Mouse (Mus musculus): Measurements from ENCODE around the gene Olfr1240. TPM values are rescaled to one million over a fixed set of nuclear protein-coding genes. Genes with fewer than 3 reads are reported as not detected.

Olfr1240 gene
- not detected in 2 replicates for polyA plus RNA-seq (2016; fragmentation: Nextera tagmentation; extraction: Ambion mirVana)

DNA sequence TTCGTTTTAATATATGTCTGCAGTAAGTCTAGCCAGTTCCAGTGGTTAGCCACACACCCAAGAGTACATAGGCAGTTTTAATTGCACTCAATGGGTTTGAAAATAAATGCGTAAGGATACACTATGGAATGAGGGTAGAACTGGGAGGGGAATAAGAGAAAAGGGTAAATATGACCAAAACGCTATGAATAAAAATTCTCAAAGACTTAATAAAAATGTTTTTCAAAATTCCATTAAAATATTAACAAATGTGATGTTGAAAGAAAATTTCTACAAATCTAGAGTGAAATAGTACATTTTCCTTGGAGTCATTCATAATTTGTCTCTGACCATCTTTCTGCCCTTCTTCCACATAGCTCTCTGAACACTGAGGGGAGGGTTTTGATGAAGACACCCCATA lies at the start of gene Olfr1240:
Gene Olfr1240 (minus strand): TSS at position 101 of the 400 bp plus-strand sequence.
- ATAC-seq (ENCODE audit: insufficient number of reproducible peaks, insufficient read depth, low FRiP score, low TSS enrichment), result no peak
- H3K27me3 ChIP-seq, result no peaks in the 10 kb centered on the region
- WGBS, result 87% methylated on average over 3 of the region's 3 CpGs

DNA sequence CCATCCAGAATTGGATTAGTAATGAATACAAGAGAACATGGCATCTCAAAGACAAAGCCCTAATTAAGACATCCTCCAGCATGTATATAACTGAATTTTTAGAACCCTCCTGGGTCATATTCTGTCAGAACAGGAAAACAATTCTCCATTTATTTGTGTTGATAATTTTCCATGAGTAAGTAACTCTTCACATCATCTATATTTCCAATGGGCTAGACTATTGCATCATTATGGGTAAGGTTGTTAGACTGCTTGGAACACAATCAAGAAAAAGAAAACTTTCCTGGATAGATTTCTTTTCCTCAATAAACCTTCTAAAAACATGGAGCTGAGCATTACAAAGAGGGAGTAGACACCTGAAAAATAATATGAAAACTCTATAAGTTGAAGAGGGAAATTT lies 44.2 kb upstream of the Olfr1240 start, which contains the start of gene Olfr1241:
Gene Olfr1241 (minus strand): TSS at position 101 of the 400 bp plus-strand sequence.
- no peak for ATAC-seq (ENCODE audit: insufficient number of reproducible peaks, insufficient read depth, low FRiP score, low TSS enrichment)

More for the DNA sequence above, at the start of gene Olfr1240:
- Histone ChIP-seq H3K4me3 (no peak within 1 kb of the TSS), H3K4me1 (no peaks in the 10 kb centered on the region), H3K27ac (no peak within 1 kb of the TSS), H3K4me2 (replicated peaks) (no peak within 1 kb of the TSS), H3K36me3 (no peaks in the 10 kb centered on the region), H3K9ac (no peak within 1 kb of the TSS), H3K9me3 (no peaks in the 10 kb centered on the region)

DNA sequence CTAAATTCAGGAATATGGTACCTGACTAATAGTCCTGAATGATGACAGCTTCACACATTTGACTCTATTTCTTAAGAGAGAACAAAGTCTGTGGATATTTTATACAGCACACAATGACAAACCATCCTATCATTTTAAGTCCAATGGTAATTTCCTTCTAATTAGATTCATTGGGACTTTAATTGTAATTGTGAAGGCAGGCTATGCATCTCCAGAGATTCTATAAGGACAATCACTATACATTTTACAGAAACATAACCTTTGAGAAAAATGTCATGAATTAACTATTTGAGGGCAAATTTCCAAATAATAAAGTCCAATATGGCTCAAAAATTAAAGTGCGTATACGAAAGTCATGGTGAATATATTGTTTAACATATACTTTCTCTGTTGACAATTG lies 22.5 kb downstream of the Olfr1240 start, which contains the start of gene Olfr1239:
Gene Olfr1239 (minus strand): TSS at position 101 of the 400 bp plus-strand sequence.
- Histone ChIP-seq H3K27ac (no peak within 1 kb of the TSS), H3K4me3 (no peak within 1 kb of the TSS), H3K9ac (no peak within 1 kb of the TSS), H3K4me1 (no peaks in the 10 kb centered on the region), H3K27me3 (no peaks in the 10 kb centered on the region), H3K36me3 (no peaks in the 10 kb centered on the region), H3K4me2 (replicated peaks) (no peak within 1 kb of the TSS), H3K9me3 (no peaks in the 10 kb centered on the region)
- ATAC-seq (ENCODE audit: insufficient number of reproducible peaks, insufficient read depth, low FRiP score, low TSS enrichment), result no peak
- 94% methylated on average over 2 of the region's 2 CpGs for WGBS

More for the DNA sequence above, 44.2 kb upstream of the Olfr1240 start, which contains the start of gene Olfr1241:
- no peaks in the 10 kb centered on the region for H3K4me1 ChIP-seq
- H3K36me3 ChIP-seq, result no peaks in the 10 kb centered on the region
- no peaks in the 10 kb centered on the region for H3K9me3 ChIP-seq
- H3K4me3 ChIP-seq, result no peak within 1 kb of the TSS
- H3K27me3 ChIP-seq, result no peaks in the 10 kb centered on the region
- H3K4me2 ChIP-seq (replicated peaks), result no peak within 1 kb of the TSS
- H3K27ac ChIP-seq, result no peak within 1 kb of the TSS
- H3K9ac ChIP-seq, result no peak within 1 kb of the TSS

DNA sequence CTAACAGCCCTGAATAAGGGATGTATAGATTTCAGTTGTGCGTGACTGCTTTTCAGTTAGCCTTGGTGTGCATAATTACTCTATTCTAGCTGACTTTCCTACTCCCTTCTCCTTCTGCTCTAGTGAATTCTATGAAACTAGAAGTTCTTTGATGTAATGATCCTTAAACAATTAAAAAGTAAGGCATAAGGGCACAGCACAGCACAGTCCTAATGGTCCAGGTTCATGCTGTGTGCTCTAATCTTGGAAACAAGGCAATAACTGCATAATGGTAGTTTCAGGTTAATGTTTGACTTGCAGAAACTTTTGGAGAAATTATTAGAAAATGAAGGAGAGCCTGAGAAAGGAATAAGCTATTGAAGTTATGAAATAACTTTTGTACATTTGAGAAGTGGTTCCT lies 28.2 kb downstream of the Olfr1240 start:
- no peak for ATAC-seq (ENCODE audit: insufficient number of reproducible peaks, insufficient read depth, low FRiP score, low TSS enrichment)
- H3K9me3 ChIP-seq, result no peaks in the 10 kb centered on the region
- no peak overlapping the region for H3K27ac ChIP-seq
- no peaks in the 10 kb centered on the region for H3K36me3 ChIP-seq
- no peak overlapping the region for H3K9ac ChIP-seq
- H3K4me2 ChIP-seq (replicated peaks), result no peak overlapping the region
- no peaks in the 10 kb centered on the region for H3K27me3 ChIP-seq
- 86% methylated on average over 1 of the region's 1 CpGs for WGBS
- no peaks in the 10 kb centered on the region for H3K4me1 ChIP-seq
- no peak overlapping the region for H3K4me3 ChIP-seq

DNA sequence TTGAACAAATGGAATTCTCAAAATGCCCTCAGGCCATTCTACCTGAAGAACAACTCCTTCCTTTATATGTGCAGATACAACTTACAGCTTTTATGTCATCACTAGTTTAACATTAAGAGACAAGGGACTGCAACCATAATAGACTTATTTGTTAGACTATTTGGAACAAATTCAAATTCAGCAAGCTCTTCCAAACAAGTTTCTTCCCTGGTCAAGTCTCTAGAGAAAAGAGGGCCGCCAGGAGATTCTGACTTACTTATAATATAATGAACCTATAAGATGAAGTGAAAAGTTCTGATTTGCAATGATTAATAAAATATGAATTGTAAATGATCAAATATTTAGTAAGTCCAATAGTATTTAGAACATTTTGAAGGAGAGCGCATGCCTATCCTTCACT lies 33.2 kb downstream of the Olfr1240 start, which contains the start of gene Olfr1238:
Gene Olfr1238 (minus strand): TSS at position 101 of the 400 bp plus-strand sequence.
- H3K9ac ChIP-seq, result no peak within 1 kb of the TSS
- H3K36me3 ChIP-seq, result no peaks in the 10 kb centered on the region
- H3K4me3 ChIP-seq, result no peak within 1 kb of the TSS
- WGBS, result 84% methylated on average over 2 of the region's 2 CpGs
- H3K27ac ChIP-seq, result no peak within 1 kb of the TSS
- no peaks in the 10 kb centered on the region for H3K9me3 ChIP-seq
- ATAC-seq (ENCODE audit: insufficient number of reproducible peaks, insufficient read depth, low FRiP score, low TSS enrichment), result no peak
- H3K27me3 ChIP-seq, result no peaks in the 10 kb centered on the region
- H3K4me2 ChIP-seq (replicated peaks), result no peak within 1 kb of the TSS
- no peaks in the 10 kb centered on the region for H3K4me1 ChIP-seq

DNA sequence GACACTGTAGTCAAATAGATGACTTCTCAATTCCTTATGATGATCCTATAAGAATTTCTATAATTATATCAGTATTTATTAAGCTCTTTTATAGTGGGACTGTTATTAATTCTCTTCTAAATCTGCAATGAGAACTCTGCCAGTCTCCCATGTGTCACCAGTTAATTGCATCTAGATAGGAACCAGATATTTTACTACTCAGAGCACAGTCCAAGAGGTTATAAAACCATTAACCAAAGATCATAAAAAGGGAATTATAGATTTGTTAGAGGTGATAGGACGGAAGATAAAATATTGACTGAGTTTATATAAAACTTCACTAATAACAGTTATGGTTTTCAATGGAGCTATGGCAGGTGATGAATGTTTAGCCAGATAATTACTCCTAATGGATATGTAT lies 41.9 kb downstream of the Olfr1240 start:
- Histone ChIP-seq H3K4me3 (no peak overlapping the region), H3K9me3 (no peaks in the 10 kb centered on the region), H3K27ac (no peak overlapping the region), H3K4me1 (no peaks in the 10 kb centered on the region), H3K27me3 (no peaks in the 10 kb centered on the region), H3K4me2 (replicated peaks) (no peak overlapping the region), H3K9ac (no peak overlapping the region), H3K36me3 (no peaks in the 10 kb centered on the region)
- 98% methylated on average over 1 of the region's 1 CpGs for WGBS
- no peak for ATAC-seq (ENCODE audit: insufficient number of reproducible peaks, insufficient read depth, low FRiP score, low TSS enrichment)

Other genes with a start within 250 kb of the Olfr1240 start
- gene Olfr1226, start 243.0 kb downstream of the Olfr1240 start, polyA plus RNA-seq (2016; fragmentation: Nextera tagmentation; extraction: Ambion mirVana), result not detected in 2 replicates
- gene Olfr1228, start 188.9 kb downstream of the Olfr1240 start, polyA plus RNA-seq (2016; fragmentation: Nextera tagmentation; extraction: Ambion mirVana), result not detected in 2 replicates
- not detected in 2 replicates for gene Olfr1229, start 155.0 kb downstream of the Olfr1240 start, polyA plus RNA-seq (2016; fragmentation: Nextera tagmentation; extraction: Ambion mirVana)
- gene Olfr1230, start 145.7 kb downstream of the Olfr1240 start, polyA plus RNA-seq (2016; fragmentation: Nextera tagmentation; extraction: Ambion mirVana), result not detected in 2 replicates
- gene Olfr1231, start 135.9 kb downstream of the Olfr1240 start, polyA plus RNA-seq (2016; fragmentation: Nextera tagmentation; extraction: Ambion mirVana), result not detected in 2 replicates
- not detected in 2 replicates for gene Olfr1232, start 113.3 kb downstream of the Olfr1240 start, polyA plus RNA-seq (2016; fragmentation: Nextera tagmentation; extraction: Ambion mirVana)
- not detected in 2 replicates for gene Olfr1233, start 100.6 kb downstream of the Olfr1240 start, polyA plus RNA-seq (2016; fragmentation: Nextera tagmentation; extraction: Ambion mirVana)
- not detected in 2 replicates for gene Olfr1234, start 78.1 kb downstream of the Olfr1240 start, polyA plus RNA-seq (2016; fragmentation: Nextera tagmentation; extraction: Ambion mirVana)
- gene Olfr1238, start 33.3 kb downstream of the Olfr1240 start, polyA plus RNA-seq (2016; fragmentation: Nextera tagmentation; extraction: Ambion mirVana), result not detected in 2 replicates
- gene Olfr1239, start 22.6 kb downstream of the Olfr1240 start, polyA plus RNA-seq (2016; fragmentation: Nextera tagmentation; extraction: Ambion mirVana), result not detected in 2 replicates
- gene Olfr1241, start 44.1 kb upstream of the Olfr1240 start, polyA plus RNA-seq (2016; fragmentation: Nextera tagmentation; extraction: Ambion mirVana), result not detected in 2 replicates
- not detected in 2 replicates for gene Olfr1242, start 55.3 kb upstream of the Olfr1240 start, polyA plus RNA-seq (2016; fragmentation: Nextera tagmentation; extraction: Ambion mirVana)
- gene Olfr1243, start 88.5 kb upstream of the Olfr1240 start, polyA plus RNA-seq (2016; fragmentation: Nextera tagmentation; extraction: Ambion mirVana), result not detected in 2 replicates
- not detected in 2 replicates for gene Olfr1245, start 135.4 kb upstream of the Olfr1240 start, polyA plus RNA-seq (2016; fragmentation: Nextera tagmentation; extraction: Ambion mirVana)
- not detected in 2 replicates for gene Olfr1246, start 150.2 kb upstream of the Olfr1240 start, polyA plus RNA-seq (2016; fragmentation: Nextera tagmentation; extraction: Ambion mirVana)
- not detected in 2 replicates for gene Olfr1247, start 171.1 kb upstream of the Olfr1240 start, polyA plus RNA-seq (2016; fragmentation: Nextera tagmentation; extraction: Ambion mirVana)
- gene Olfr1248, start 175.2 kb upstream of the Olfr1240 start, polyA plus RNA-seq (2016; fragmentation: Nextera tagmentation; extraction: Ambion mirVana), result not detected in 2 replicates
- gene Olfr1249, start 192.0 kb upstream of the Olfr1240 start, polyA plus RNA-seq (2016; fragmentation: Nextera tagmentation; extraction: Ambion mirVana), result not detected in 2 replicates
- gene Olfr1250, start 218.5 kb upstream of the Olfr1240 start, polyA plus RNA-seq (2016; fragmentation: Nextera tagmentation; extraction: Ambion mirVana), result not detected in 2 replicates
- gene Olfr1251, start 228.9 kb upstream of the Olfr1240 start, polyA plus RNA-seq (2016; fragmentation: Nextera tagmentation; extraction: Ambion mirVana), result not detected in 2 replicates

Data from embryonic facial prominence, embryonic 12.5 days (tissue).